Mouse (Mus musculus) small intestine, adult 2 months (tissue): ENCODE measurements around the gene Slc2a13.

Experiments used
- CTCF ChIP-seq: fragments of 200-500 bp; IDR thresholded peaks from 2 replicates; pipeline ENCODE4 v1.5.1; 2012; ENCODE audit warnings: low read depth, mild to moderate bottlenecking, control low read depth, inconsistent platforms, low read length, moderate library complexity, mixed read lengths; ENCODE audit not compliant: insufficient replicate concordance, insufficient read length; ENCODE audit errors: extremely low read depth
- POLR2A ChIP-seq: fragments of 200-500 bp; IDR thresholded peaks from 2 replicates; pipeline ENCODE4 v1.6.1; 2012; ENCODE audit warnings: low read depth, mild to moderate bottlenecking, control low read depth, inconsistent platforms, low read length, moderate library complexity

GRCm38 (mm10) chr15:91338350-91338749, 234.7 kb downstream of the Slc2a13 start:
- TF ChIP-seq CTCF = no peak
- no peak for TF ChIP-seq POLR2A
